Mouse (Mus musculus) heart, adult 2 months (tissue): ENCODE data around the gene Mycbpap.

ENCODE experiments used
- CTCF ChIP-seq: fragments of 200-600 bp; IDR thresholded peaks from 2 replicates; pipeline ENCODE4 v1.8.1; 2022; ENCODE audit warnings: antibody characterized with exemption, mild to moderate bottlenecking, moderate library complexity
- EP300 ChIP-seq: fragments of 200-500 bp; IDR thresholded peaks from 2 replicates; pipeline ENCODE4 v1.6.1; 2011; ENCODE audit warnings: low read depth, low read length, control low read depth; ENCODE audit not compliant: insufficient read depth

DNA sequence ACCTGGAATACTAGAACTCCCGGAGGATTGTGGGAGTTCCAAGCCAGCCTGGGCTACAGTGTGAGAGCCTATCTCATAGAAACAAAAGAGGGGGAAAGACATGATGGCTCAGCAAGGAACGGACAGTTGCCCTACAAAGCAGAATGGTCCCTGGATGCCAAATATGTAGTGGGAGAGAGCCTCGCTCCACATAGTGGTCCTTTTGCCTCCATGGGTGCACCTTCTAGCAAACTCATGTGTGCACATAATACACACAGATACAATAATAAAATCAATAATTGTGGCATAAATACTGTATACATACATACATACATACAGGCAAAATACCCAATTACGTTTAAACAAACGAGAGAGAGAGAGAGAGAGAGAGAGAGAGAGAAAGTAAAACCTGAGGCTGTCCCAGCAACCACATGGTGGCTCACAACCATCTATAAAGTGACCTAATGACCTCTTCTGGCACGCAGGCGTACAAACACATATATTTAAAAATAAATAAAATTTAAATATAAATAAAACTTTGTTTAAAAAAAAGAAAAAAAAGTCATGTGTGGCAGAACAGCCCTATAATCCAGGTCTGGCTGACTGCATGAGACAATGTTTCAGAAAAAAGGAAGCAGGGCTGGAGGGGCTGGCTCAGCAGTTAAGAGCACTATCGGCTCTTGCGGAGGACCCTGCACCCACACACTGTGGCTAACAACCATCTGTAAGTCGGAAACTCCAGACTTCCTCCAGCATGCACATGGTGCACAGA is 28.3 kb upstream of the Mycbpap start:
- TF ChIP-seq EP300, result no peak
- TF ChIP-seq CTCF, result no peak
